Mouse (Mus musculus) natural killer cell, adult 2 months (primary cell): ENCODE results near the gene Fli1.

Experiments used
- DNase-seq, 2 experiments: peaks; one replicate each; pipeline ENCODE4 v3.0.0; 2022; ENCODE audit warnings: low spot score in 2 of 2

Fli1 gene

DNA sequence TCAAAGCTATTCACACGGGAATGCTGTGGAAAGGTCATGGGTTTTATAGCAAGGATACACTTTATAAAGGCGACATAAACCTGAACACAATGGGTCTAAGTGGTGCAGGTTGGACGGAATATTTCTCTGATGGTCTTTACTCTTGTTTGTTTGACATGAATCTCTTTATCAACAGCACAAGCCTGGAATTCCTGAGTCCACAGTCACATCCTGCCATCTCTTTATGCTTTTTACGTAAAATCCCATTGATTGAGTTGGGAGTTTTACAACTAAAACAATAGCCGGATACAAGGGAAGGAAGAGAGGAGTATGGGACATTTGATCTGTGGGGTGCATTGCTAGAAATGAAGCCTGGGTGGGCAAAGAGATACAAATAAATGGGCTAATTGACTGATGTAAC lies 16.9 kb downstream of the Fli1 start:
- DNase-seq: no peak

- no peak for DNase-seq
These were observed 20.0 kb downstream of the Fli1 start for GRCm38 (mm10) chr9:32522536-32523245.

GRCm38 (mm10) chr9:32521331-32521730 lies 21.3 kb downstream of the Fli1 start:
- DNase-seq: no peak

DNA sequence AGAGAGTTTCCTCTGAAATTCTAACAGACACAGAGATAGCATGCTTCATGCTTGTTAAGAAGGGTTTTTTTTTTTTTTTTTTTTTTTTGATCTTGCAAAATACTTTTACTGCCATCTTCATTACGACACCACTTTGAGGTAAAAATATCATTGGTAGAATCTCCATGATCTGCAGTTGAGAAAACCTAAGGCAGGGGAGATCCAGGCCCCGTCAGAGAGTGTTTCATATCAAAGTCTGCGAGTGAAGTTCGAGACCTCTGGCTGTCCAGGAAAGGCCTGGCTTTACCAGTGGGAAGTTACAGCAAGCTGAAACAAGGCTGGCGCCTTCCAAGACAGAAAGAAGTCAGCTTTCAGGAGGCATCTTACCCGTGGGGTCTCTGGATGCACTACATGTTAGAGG lies 21.8 kb downstream of the Fli1 start:
- DNase-seq: no peak

DNA sequence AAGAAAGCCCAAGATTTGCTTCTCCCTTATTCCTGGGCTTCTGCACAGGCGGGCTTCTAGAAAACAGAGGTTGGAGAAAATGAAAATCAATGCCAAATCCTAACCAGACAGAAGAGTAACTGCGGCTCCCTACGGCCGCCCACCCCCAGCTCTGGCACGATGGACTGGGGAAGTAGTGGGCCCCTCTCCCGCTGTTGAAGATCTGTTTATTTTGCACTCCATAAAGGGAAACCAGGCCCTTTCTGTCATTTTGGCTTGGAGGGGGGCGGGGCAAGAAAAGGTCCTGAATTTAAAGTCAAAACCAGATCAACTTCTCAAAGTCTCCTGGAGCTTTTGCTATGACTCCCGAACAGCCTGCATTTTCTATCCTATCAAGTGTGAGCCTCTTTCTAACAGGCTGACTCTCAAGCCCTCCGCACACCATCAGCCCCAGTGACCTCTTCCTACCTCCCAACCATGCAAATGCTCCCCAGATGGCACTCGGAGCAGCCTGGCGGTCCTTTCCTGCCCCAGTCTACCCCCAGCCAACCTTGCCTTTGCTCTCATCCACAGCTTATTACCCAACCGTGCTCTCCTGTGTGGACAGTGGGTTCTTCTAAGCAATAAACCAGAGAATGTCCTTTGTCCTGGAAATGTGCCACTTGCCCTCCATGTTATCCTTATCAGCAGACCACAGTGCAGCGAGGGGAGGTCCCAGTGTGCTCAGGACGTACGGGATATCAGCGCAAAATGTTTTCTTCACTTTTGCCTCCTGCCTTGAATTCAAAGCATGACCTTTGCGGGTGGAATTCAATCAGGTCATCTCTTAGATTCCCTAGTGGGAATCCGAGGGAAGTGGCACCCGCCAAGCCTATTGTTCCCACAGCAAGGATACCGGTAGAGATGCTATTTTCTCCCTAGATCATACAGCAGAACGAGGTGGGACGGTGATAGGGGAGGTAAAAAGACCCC lies 23.3 kb downstream of the Fli1 start:
- DNase-seq: no peak

DNA sequence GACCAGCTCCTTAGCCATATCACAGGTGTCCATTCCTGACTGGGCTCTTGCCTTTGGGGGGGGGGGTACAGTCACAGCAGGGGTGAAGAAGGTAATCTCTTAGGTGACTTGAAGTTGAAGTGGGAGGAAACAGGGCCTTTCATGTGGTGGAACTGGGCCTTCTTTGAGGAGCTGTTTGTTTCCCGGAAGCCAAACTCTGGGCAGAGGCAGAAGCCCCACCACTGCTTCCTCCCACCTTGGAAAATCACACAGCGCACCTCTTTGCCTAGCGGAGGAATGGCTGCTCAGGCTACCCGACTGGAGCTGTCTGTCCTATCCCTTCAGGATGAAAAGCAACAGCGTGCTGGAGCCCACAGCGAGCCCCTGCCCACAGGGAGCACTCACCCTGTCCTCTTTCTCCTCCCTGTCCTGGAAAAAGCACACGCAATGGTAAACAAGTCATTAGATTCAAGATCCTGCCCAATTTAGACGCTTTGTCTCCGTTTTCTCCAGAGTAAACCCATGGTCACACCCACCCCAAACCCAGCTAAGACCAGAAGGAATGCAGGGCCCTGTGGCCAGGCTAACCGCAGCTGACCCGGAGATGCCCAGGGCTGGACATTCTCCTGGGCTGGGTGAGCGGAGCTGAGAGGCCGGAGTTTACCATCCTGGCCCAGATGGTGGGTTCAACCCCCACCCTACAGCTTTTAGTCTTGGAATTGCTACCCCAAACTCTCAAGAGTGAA lies 24.1 kb downstream of the Fli1 start:
- no peak for DNase-seq

- DNase-seq: peak in 1 of 2 experiments; percentile 30
These were observed 26.0 kb downstream of the Fli1 start for GRCm38 (mm10) chr9:32516691-32517090.

- DNase-seq: peak; percentile 47 to 56
These were observed 26.6 kb downstream of the Fli1 start for GRCm38 (mm10) chr9:32515894-32516686.

DNA sequence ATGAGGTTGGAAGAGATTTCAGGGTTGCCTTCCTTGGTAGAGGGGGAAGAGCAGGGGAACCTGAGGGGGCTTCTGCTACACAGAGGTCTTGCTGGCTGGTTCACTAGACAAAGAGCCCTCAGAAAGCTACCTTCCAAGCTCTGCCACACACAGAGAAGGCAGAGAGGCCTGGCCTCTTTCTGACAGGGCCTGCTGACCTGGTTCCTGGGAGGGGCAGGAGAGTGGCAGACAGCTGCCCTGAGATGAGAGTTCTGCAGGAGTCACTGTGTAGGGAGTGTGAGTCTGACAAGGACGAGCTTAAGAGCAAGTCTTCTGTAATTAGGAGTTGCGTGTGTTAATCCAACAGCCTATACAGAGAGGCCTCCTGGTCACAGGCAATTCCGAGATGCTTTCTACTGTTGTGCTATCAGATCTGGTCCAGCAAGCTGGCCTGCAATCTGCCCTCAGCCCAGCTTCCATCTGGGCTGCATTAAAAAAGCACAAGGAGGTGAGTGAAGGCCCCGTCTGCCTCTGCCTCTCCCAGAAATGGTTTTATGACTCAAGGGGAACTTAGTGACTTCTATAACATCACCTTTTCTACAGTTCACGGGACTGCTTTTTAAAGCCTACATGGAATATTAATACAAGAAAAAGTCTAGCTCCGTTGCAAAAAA lies 28.1 kb downstream of the Fli1 start:
- no peak for DNase-seq

DNA sequence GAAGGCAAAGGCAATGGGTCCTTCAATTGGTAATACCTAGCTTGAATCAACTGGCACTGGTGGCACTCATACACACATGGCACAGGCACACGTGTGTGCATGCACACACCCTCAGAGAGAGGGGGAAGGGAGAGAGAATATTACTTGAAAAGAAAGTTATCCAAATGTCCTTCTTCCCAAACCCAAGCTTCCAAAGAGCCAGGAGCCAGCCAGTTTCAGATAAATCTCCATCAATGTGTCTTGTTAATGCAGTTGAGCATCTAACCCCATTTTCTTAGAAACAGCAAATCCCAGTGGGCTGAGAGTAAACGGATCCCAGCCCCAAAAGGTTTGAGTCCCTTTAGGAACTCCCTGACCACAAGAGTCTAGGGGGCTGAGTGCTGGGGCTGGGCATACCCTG lies 29.2 kb downstream of the Fli1 start:
- DNase-seq: no peak

GRCm38 (mm10) chr9:32510454-32511263 lies 32.0 kb downstream of the Fli1 start:
- no peak for DNase-seq

GRCm38 (mm10) chr9:32509706-32510156 lies 32.9 kb downstream of the Fli1 start:
- peak; percentile 79 to 81 for DNase-seq

GRCm38 (mm10) chr9:32508648-32509047 lies 34.0 kb downstream of the Fli1 start:
- DNase-seq: peak in 1 of 2 experiments; percentile 77

DNA sequence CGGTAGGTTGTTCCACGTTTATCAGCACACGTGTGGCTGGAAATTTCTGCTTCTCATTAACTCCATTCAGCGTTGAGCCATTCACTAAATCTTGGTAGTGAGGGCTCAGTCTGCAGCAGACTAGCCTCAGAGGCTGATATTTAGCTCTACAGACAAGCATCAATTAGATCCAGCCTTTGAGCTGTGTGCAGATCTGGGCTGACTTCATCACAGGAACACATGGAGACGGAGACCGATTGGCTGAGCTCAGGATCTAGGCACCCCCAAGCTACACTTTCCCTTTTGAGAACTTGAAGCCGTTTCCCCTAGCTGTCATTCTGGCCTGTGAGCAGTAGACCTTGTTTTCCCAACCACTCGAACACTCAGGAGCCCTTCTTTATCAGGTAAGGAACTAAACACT lies 34.5 kb downstream of the Fli1 start:
- no peak for DNase-seq

- peak; percentile 69 to 77 for DNase-seq
These were observed 35.5 kb downstream of the Fli1 start for GRCm38 (mm10) chr9:32506866-32507861.

GRCm38 (mm10) chr9:32506161-32506560 lies 36.5 kb downstream of the Fli1 start:
- no peak for DNase-seq

- DNase-seq: no peak
These were observed 37.1 kb downstream of the Fli1 start for GRCm38 (mm10) chr9:32505460-32506075.

GRCm38 (mm10) chr9:32503995-32504451 lies 38.6 kb downstream of the Fli1 start:
- peak; percentile 69 to 72 for DNase-seq
